Mouse (Mus musculus): ENCODE measurements around the gene Prpf8.

Gene Prpf8

DNA sequence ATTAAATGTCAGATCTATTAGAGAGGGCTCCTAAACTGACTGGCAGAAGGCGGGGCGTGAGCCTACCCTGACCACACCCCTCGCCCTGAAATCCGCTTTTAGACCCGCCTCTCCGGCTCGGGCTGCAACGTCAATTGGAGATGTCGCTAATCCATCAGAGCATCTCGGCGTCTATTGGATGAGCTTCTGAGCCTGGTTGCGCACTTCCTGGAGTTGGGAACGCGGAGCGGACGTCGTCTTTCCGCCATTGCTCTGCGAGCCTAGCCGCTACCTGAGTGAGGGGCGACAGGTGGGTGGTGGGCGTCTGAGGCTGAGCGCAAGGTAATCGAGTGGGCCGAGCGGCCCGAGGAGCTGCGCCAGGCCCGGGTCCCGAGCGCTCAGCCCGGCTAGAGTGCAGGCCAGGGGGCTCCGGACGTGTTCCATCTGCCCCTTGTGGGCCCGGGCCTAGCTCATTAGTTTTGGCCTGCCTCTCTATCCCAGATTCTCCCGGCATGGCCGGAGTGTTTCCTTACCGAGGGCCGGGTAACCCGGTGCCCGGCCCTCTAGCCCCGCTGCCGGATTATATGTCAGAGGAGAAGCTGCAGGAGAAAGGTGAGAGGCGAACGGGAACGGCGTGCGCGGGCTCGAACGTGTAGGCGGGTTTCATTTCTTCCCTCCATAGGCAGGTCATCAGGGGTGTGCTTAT lies at the start of gene Prpf8:
Gene Prpf8 (plus strand): TSS at position 216 of the 685 bp plus-strand sequence.
- CTCF ChIA-PET, result interaction anchor here (0.6 to 1.5 kb wide), 6 partner anchors 14 to 313 kb away, joined by 3 to 6 read pairs (median 3); partner anchors contain the start of genes Rilp and Tlcd2

DNA sequence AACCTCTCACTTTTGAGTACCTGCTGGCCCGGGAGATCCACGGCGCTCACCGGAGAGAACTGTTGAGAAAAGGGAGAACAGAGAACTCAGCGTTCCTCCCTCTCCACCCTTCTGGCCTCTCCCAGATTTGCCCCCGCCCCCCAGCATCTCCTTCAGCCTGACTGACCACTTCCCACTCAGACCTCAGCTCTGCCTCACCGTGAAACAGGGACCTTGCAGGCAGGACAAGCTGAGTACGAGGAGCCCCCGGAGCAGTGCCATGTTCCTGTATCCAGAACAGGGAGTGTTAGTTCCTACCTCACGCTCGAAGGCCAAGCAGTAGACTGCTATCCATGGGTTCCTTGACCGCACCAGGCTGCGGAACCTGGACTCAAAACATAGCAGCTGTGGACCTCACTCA lies 48.4 kb upstream of the Prpf8 start:
- CTCF ChIA-PET, result no interaction called here

- CTCF ChIA-PET, result no interaction called here
These were observed 47.8 kb upstream of the Prpf8 start for GRCm38 (mm10) chr11:75438804-75439203.

DNA sequence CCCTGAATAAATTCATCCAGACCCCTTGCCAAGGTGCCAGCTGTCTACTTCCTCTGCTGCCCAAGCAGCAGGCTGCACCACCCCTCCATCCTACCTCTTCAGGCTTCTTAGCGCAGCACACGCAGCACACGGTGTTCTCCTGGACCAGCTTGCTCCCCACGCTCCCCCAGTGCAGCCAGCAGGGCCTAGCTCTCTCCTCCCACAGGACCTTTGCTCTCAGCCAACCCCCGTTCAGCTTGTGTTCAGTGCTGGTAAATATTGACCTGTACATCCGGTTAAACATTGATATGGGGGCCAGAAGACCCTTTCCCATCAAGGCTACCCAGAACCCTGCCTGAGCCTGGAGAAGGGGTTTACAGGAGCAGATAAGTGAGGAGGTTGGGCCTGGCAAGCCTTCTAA lies 47.3 kb upstream of the Prpf8 start, which contains the start of gene Serpinf2:
Gene Serpinf2 (minus strand): TSS at position 229 of the 400 bp plus-strand sequence.
- CTCF ChIA-PET, result no interaction called here

DNA sequence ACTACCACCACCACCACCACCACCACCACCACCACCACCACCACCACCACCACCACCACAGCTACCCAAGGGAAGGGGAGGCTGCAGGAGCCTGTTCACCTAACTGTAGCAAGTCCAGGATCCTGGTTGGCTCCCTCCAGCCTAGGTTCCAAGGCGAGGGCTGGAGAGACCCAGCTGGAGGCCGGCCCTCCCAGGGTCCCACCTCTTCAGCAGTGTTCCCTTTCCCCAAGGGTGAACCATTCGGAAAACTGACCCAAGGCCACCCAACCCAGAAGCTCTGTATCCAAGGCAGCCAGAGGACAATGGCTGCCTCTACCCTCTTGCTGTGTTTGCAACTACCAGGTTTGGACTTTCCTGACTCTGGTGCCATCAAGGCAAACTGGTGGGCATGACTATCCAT lies 46.7 kb upstream of the Prpf8 start:
- CTCF ChIA-PET, result no interaction called here

DNA sequence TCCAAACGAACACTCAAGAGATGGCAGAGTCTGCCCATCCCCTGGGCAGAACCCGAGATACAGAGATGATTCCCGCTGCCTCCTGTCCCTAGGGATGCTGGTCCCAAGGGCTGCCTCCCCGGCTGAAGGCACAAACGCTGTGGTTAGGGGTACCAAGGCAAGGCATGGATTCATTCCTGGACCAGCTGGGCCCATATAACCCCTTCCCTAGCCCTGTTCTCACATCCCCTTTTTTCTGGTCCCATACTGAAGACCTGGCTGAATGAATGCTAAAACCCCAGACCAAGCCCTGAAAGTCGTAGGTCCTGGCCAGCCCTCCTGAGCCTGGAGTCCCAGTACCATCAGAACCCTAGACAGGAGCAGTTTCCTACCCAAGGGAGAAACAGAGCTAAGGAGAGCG lies 45.6 kb upstream of the Prpf8 start:
- CTCF ChIA-PET, result no interaction called here

DNA sequence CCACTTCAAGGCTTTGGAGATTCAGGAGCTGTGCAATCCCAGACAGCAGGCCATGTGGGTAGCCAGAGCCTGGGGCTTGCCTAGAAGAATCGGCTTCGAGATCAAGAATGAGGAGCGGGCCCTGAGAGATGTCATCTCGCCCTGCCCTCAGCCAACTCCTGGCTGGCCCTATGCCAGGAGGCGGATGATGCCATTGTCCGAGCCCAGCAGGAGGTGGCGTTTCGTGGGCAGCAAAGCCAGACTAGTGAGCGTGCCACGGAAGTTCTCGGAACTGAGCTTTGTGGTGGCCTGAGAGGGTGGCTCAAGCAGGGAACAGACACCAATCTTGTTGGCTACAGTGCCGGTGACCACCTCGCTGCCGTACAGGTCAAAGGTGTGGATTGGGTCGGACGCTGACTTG lies 45.0 kb upstream of the Prpf8 start:
- CTCF ChIA-PET, result no interaction called here

GRCm38 (mm10) chr11:75443711-75444110 lies 42.9 kb upstream of the Prpf8 start:
- CTCF ChIA-PET, result no interaction called here

GRCm38 (mm10) chr11:75448575-75448974 lies 38.0 kb upstream of the Prpf8 start:
- CTCF ChIA-PET, result no interaction called here

DNA sequence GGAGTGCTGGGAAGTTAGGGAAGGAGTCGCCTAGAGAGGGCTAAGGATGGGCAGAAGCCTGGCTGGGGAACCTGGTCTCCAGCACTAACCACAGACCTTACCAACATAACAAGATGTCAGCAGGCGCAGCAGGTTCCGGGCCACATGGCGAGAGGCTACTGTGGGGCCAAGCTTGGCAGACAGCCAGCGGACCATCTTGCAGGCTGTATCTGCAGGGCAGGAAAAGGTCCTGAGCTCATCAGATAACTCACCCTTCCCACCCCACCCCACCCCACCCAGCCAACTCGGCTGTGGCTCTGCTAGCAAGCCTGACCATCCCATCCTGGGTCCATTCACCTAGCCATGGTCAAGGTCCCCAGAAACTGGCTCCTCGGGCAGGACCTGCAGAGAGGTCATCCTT lies 36.9 kb upstream of the Prpf8 start:
- CTCF ChIA-PET, result interaction anchor here (0.5 kb wide), 1 partner anchor 35 kb away, joined by 3 read pairs; no protein-coding TSS in a partner anchor

GRCm38 (mm10) chr11:75450304-75450908 lies 36.2 kb upstream of the Prpf8 start:
- CTCF ChIA-PET, result no interaction called here

DNA sequence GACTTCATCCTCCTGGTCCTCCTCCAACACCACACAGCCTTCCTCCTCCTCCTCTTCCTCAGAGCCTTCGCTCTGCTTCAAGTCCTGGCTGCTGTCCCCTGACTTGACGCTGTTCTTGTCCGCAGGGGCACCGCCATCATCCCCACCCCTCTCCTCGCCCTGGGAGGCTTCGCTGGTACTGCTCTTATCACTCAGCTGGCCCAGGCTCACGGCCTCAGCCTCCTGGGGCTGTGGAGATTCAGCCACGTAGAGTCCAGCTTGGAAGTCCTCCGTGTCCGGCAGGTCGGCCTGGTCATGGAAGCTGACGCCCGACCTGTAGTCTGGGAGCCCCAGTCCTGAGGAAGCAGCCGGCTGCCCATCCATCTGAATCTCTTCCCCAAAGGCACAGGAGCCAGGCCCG lies 35.7 kb upstream of the Prpf8 start:
- CTCF ChIA-PET, result no interaction called here

DNA sequence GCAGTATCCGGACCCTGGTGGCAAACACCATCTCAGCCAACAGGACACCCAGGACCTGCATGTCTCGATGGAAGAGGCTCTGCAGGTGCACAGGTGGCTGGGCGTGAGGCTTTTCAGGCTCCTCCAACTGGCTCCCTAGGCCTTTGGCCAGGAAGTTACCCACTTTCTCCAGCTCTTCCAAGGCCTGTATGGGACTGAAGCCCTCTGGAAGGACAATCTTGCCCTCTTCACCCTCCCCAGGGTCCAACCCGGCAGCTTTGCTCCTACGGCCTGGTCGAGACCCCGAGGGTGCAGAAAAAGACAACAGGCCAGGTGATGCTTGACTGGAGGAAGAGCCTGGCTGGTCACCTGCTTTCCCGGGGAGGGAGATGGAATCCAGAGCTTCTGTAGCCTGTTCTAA lies 34.5 kb upstream of the Prpf8 start:
- CTCF ChIA-PET, result no interaction called here

DNA sequence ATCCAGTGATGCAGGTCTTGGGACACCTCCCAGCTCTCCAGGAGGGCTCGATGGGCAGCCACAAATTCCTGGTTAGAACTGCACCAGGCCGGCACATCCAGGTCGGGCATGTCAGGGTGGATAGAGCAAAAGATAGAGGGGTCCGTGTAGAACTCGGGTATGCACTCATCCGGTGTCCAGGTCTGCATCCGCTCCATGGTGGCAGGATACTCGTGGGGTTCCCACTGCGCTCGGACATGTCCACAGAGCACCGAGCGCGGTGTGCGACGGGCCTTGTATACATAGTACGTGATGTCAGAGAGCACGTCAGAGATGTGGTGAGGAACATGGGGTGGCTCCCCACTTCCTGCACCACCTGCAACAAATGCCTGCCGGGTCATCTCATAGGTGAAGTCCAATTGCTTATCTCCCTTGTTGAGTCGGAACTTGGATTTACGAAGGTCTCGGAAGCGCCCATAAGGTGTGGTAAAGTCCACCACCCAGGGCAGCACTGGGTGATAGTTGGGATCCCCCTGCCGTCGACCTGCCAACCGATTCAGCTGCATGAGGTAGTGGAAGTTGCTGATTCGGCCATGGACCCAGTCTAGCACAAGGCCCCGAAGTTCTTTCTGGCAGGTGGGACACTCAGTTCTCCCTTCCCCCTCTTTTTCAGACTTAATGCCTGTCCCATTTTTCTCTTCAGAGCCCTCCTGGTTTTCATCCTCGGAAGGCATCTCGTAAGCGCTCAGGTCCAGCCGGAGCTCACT lies 33.6 kb upstream of the Prpf8 start:
- CTCF ChIA-PET, result interaction anchor here (1.0 kb wide), 1 partner anchor 51 kb away, joined by 3 read pairs; no protein-coding TSS in a partner anchor

GRCm38 (mm10) chr11:75453991-75454930 lies 32.4 kb upstream of the Prpf8 start, which contains the start of gene Wdr81:
Wdr81 (minus strand) TSS chr11:75454717.
- CTCF ChIA-PET, result interaction anchor here (1.0 to 1.5 kb wide), 2 partner anchors 31 to 52 kb away, joined by 3 to 5 read pairs; no protein-coding TSS in a partner anchor

- CTCF ChIA-PET, result interaction anchor here (0.7 to 1.5 kb wide), 4 partner anchors 26 to 53 kb away, joined by 3 to 6 read pairs (median 5); no protein-coding TSS in a partner anchor
These were observed 31.4 kb upstream of the Prpf8 start for GRCm38 (mm10) chr11:75455041-75455736.

DNA sequence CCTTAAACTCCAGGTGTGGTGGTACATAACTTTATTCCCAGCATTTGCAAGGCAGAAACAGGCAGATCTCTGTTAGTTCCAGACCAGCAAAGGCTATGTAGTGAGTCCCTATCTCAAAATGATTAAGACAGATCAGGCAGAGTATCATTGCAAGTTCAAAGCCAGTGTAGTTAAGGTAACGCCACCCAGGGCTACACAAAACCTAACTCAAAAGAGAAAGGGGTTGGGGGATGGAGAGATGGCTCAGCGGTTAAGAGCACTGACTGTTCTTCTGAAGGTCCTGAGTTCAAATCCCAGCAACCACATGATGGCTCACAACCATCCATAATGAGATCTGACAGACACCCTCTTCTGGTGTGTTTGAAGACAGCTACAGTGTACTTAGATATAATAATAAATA lies 30.6 kb upstream of the Prpf8 start:
- CTCF ChIA-PET, result interaction anchor here (0.6 to 0.7 kb wide), 4 partner anchors 25 to 140 kb away, joined by 3 to 6 read pairs (median 4); no protein-coding TSS in a partner anchor

DNA sequence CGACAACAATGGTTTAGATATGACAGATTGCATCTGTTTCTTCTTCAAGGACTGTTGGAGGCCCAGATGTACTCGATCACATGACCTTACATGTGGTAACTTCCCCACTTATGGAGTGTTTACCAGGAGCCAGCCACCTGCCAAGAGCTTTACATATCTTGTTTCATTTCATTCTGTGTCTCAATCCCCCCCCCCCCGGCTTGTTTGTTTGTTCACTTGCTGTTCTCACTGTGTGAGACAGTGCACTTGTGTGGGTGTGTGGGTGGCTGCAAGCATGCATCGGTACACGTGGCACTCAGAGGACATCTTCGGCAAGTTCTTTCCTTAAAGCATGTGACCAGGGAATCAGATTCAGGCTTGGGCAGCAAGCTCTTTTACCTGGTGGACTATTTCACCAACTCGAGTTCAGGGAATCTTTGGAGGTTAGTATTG lies 30.2 kb upstream of the Prpf8 start:
- CTCF ChIA-PET, result interaction anchor here (0.6 to 0.7 kb wide), 5 partner anchors 18 to 1795 kb away, joined by 3 to 9 read pairs (median 3); no protein-coding TSS in a partner anchor

- CTCF ChIA-PET, result no interaction called here
These were observed 28.4 kb upstream of the Prpf8 start for GRCm38 (mm10) chr11:75458169-75458568.

DNA sequence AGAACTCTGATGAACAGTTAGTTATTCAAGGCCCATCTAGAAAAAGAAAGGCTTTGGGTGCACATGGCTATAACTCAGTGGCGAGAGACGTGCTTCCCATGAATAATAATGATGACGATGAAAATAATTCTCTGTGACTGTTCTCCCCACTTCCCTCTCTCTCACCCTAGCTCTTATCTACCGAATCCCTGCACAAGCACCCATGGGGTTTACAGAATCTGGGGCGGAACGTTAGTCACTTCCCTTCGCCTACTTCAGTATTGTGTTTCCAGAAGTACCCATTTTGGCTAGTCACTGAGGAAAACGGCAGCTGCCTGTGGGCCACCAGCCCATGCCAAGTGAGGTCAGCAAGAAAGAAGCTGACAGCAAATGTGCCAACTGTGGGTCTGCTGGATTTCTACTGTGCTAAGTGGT lies 28.0 kb upstream of the Prpf8 start:
- CTCF ChIA-PET, result no interaction called here
